Mouse (Mus musculus): ENCODE measurements around the gene Fgfr2.
"Not testable (repeated sequence)": the region's sequence is repeated elsewhere in the genome, so short reads cannot be mapped to it uniquely, and the experiment has no call there.

Gene Fgfr2

GRCm38 (mm10) chr7:130670358-130670757 is 2452.8 kb downstream of the Fgfr2 start:
- no peak for DNase-seq

DNA sequence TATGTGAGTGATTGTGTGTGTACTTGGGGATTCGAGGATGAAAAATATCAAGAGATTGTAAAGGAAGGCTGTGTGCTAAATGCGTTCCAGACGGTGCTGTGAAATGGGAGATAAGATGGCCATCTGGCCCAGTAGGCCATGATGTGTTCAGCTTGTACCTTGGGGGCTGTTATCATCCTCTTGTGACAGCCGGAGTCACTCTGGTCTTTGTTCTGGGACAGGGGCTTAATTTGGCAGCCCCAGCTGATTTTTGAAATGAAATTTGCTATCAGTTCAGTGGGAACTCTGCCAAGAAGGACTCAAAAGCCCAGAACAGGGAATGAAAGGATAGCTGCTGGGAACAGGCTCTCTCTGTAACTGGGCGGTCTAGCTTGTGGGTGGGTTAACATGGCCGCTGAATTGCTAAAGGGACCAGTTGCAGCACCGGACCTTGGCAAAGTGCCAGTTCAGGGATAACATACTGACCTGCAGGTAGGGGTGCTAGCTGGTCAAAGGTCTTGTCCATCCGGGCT is 2453.7 kb downstream of the Fgfr2 start:
- peak; percentile 66 to 72 for DNase-seq

DNA sequence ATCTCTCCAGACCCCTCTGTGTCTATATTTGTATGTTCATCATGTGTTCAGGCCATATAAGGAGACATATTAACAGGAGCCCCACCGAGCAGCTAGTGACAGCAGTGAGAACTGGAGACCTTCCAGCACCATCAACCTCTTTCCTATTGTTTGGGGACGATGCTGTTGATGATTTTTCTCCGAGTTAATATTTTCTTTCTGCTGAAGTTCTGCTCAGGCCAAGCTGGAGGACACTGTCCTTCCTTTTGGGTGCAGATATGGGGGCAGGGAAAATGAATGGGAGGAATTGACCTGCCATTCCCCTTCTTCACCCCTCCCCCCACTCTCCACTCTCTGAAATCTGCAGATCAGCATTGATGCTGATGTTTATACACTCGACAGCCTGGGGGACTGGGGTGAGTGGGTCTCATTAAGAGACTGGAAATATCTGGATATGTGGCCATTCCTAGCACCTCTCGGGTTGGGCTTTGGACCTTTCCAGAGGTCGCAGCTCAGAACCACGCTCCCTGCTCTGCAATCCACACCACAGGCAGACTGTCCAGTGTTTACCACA is 2454.3 kb downstream of the Fgfr2 start:
- DNase-seq: peak; percentile 58 to 71

GRCm38 (mm10) chr7:130668013-130668412 is 2455.1 kb downstream of the Fgfr2 start:
- DNase-seq: not testable (repeated sequence)

DNA sequence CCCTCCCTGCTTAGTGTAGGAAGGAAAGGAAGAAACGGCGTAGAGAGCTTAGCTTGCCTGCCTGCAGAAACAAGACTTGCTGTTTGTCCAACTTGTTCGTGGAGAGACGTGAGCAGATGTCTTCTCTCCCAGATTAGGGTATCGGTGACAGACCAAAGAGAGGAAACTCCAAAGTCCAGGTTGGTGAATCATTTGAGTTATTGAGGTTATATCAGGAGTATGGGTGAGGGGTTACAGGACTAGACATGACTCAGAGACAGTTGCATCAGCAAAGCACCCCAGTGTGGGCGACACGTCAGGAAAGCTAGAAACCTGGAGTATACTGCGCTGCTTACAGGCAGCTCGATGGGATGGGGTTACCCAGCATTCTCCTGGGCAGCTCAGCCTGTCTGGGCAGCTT is 2457.8 kb downstream of the Fgfr2 start:
- no peak for DNase-seq

DNA sequence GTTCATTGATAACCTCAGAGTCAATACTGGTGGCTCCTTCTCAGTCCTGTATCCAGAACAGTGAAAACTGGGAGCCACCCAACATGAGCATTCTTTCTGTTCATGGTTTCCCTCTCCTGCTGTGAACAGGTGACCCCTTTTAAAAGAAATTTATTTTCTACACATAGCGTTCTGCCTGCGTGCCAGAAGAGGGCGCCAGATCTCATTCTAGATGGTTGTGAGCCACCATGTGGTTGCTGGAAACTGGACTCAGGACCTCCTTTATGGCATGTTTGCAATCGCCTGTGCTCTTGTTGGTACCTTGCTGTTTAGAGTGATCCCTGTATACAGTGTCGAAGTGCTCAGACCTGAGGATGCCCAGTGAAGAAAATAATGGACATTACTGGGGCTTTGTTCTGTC is 2458.5 kb downstream of the Fgfr2 start:
- DNase-seq: no peak

DNA sequence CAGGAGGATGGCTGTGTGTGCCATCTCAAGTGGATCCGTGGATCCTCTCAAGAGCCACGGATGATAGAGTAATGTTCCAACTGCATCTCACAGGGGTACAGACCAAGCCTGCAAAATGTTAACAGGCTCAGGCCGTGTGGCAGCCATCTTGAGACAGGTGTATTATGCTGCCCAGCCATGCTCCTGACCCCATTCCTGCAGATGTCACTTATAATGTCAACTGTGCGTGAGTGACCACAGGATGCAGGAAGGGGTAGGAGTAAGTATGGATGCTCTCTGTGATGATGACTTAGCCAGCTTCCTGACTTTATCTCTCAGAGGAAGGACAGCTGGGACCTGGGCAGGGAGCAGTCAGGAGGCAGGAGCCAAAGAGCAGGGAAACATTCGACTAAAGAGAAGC is 2459.1 kb downstream of the Fgfr2 start:
- no peak for DNase-seq

GRCm38 (mm10) chr7:130662869-130663268 is 2460.3 kb downstream of the Fgfr2 start:
- no peak for DNase-seq

GRCm38 (mm10) chr7:130662250-130662649 is 2460.9 kb downstream of the Fgfr2 start:
- no peak for DNase-seq

- DNase-seq: no peak
These were observed 2464.0 kb downstream of the Fgfr2 start for GRCm38 (mm10) chr7:130659129-130659528.

DNA sequence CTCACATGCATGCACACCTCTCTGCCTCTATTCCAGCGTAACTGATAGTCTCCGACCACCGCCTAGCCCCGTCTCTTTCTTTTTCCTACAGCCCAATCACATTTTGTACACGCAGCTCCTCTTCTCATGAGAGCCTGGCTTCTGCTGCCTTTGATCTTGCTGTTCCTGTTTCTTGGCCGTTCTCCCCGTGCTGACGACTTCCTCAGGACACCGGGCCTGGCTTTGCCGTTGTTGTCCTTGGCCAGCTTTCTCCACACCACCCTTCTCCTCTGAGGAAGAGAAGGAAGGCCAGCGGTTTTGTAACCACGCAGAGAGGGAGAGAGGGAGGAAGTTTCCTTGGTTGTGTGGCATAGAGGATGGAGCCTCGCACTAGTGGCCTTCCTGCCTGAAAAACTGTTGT is 2465.4 kb downstream of the Fgfr2 start:
- peak in 1 of 2 experiments; percentile 27 for DNase-seq

- DNase-seq: no peak
These were observed 2466.2 kb downstream of the Fgfr2 start for GRCm38 (mm10) chr7:130656965-130657364.

DNA sequence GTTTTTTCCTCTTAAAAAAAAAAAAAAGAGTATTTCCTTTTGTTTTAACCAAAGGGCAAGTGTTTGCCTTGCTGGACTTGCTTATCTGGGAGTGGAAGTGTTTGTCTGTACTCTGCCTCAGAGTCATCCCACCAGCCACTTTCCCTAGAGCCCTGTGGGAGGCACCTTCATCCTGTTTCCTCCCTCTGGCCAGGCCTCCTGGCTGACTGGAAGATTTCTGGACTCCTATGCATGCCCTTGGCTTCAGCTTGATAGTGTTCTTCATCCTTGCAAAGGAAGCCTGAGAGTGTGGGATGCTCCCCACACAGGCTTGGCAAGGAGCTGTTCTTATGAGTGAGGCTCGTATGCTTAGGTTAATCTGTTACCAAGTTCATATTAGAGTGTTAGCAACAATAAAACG is 2468.6 kb downstream of the Fgfr2 start:
- no peak for DNase-seq

DNA sequence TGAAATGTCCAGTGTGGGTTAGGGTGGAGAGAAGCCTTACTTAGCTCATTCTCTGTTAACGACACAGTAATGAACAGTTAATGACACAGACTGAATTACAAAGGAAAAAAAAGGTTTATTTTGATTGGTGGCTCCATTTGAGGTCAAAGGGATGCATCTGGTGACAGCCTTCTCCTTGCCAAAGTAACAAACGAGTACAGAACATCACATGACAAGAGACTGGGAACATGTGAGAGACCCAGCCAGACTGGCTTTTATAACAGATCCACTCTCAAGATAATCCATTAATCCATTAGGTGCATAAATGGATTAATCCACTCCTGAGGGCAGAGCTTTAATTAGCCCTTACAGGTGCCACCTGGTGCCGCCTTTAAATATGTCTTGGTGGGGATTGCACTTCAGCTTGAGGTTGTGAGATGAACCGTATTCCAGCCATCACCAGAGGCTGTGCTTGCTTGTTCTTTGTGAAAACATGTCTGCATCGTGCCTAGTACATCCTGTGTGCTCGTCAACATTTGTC is 2470.1 kb downstream of the Fgfr2 start:
- no peak for DNase-seq

- peak; percentile 35 to 39 for DNase-seq
These were observed 2472.5 kb downstream of the Fgfr2 start for GRCm38 (mm10) chr7:130650621-130651020.

- no peak for DNase-seq
These were observed 2473.9 kb downstream of the Fgfr2 start for GRCm38 (mm10) chr7:130649257-130649656.

GRCm38 (mm10) chr7:130648061-130648460 is 2475.1 kb downstream of the Fgfr2 start:
- DNase-seq: no peak

DNA sequence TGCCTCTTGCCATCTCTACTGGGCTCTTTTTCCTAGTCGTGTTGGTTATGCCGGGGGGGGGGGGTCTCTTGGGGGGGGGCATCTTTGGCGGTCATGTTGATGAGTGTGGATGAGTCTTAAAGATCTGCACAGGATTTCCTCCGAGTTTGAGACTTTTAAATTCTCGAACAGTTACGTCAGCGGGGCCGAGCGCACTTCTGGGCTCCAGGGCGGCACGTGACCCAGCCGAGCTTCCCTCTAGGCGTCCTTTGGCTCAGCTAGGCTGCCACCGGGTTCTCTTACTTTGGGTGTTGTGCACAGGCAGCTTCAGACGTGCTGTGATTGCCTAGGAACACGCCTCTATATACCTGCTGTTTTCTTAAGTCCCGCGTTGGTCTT is 2476.4 kb downstream of the Fgfr2 start:
- peak; percentile 34 to 38 for DNase-seq

GRCm38 (mm10) chr7:130645994-130646761 is 2477.0 kb downstream of the Fgfr2 start:
- peak; percentile 45 to 56 for DNase-seq

DNA sequence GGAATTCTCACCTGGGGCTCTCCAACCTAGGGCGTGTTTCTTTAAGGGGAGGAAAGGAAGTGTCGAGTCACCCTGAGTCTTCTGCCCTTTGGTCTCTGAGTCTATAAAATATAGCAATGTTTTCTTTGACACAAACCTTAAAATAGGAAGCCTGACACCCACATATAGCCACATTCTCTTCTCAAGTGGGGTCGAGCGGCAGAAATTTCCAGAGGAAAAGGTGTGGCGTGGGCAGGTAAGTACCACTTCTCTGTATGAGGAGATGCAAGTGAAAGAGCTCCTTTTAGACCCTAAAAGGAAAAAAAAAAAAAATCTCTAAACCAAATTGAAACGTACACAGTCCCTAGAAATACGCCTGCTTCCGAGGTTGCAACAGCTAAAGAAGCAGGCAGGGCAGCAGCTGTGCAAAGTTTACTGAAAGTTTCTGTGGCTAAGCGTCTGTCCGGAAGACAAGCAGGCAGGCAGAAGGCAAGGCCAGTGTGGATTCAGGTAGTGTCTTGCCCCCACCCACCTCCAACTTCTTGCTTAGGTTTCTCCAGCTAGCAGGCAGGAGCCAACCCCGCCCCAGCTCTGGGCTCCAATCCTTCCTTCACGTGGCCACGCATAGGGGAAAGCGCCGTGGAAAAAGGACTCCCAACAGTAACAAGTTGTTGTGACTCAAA is 2477.7 kb downstream of the Fgfr2 start:
- no peak for DNase-seq

DNA sequence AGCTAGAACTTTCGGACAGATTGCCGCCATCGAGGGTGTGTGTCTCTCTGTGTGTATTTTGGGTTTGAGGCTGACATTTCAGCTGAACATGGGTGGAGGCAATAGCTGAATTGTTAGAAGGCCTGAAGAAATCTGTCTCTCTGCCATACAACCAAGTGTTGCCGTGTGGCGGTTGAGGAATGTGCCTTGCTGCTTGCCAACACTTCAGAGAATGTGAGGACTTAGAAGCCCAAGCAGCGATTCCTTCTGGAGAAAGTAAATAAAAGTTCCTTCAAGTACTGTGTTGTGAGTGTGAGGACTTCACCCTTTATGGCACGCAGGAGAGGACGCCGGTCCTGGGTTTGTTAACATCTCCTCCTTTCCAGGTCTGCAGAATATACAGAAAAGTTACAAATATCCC is 2482.5 kb downstream of the Fgfr2 start:
- no peak for DNase-seq

DNA sequence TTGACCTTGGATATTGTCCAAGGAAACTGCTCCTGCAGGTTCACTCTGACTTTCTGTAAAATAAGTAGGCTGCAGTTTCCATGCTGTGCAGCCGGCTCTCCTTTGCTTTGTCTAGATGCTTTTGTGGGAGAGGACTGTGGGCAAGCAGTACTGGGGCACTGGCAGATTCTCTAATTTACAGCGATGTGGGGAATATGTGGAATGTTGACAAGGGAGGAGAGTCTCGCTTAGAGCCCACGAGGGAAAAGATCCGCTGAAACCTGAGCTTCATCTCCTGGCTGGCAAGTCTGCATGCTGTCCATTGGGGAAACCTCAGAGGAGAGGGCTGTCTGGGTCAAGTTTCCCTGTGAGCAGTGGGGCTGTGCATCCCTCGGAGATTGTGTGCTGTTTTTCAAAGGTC is 2485.3 kb downstream of the Fgfr2 start:
- no peak for DNase-seq

GRCm38 (mm10) chr7:130636902-130637301 is 2486.2 kb downstream of the Fgfr2 start:
- DNase-seq: no peak

DNA sequence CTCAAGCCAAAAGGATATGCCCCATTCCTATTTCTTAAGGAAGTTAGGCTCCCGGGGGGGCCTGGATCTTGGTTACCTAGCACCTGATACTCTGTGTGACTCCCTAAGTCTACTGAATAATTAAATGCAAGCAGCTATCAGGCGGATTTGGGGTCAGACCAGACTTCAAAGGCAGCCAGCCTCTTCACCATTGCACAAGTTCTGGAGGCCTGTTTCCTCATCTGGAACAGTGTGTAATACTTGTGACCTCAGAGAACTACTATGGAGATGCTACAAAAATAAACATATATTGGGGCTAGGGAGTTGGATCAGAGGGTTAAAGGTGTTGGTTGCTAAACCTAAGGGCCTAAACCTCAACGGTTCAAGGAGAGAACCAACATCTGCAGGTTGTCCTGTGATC is 2486.9 kb downstream of the Fgfr2 start:
- DNase-seq: no peak
